Mouse (Mus musculus): ENCODE data around the gene Stac3.

- no peak for TF ChIP-seq CTCF (IDR thresholded peaks at IDR 0.05; ENCODE audit: insufficient read depth, low read length)
- no peak for TF ChIP-seq POLR2A (IDR thresholded peaks at IDR 0.05; ENCODE audit: borderline replicate concordance, extremely low read depth, low read depth, low read length)
Observed at GRCm38 (mm10) chr10:127480833-127481813, 20.4 kb upstream of the Stac3 start.

Data from lung, adult 2 months (tissue).